ENCODE assay signal across 8 mouse cellular contexts in the genomic region with DNA sequence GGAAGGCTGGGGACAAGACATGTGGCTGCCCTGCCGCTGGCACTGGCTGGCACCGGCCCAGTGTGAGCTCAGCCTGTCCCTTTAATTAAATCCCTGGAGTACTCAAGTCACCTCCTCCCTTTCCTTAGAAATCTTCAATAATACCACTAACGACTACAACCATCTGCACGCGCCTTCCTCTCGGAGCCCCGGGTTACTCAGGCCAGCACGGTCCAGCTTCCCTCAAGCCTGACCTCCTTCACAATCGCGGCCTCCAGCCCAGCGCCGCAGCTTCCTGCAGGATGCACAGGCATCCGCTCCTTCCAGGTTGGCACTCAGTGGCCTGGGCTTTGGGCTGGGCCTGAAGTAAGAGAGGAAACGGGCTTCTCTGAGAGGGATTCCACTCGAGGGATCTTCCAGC. TPM values are rescaled to one million over a fixed set of nuclear protein-coding genes. Genes with fewer than 3 reads are reported as not detected.
DNase-seq lines count a peak whose midpoint lies in the region; ATAC-seq lines count a peak whose summit lies in the region.

No protein-coding gene starts in this region.

- 48% methylated on average over 15 of the region's 15 CpGs for WGBS in embryonic facial prominence, embryonic 10.5 days
- WGBS in liver, embryonic 12.5 days (ENCODE audit: insufficient replicate concordance) = 29% methylated on average over 15 of the region's 15 CpGs
- 52% methylated on average over 15 of the region's 15 CpGs for WGBS in stomach, embryonic 16.5 days

- H3K36me3 ChIP-seq in embryonic facial prominence, embryonic 10.5 days (replicated peaks) = no peaks in the 10 kb centered on the region
- no peaks in the 10 kb centered on the region for H3K36me3 ChIP-seq in liver, embryonic 12.5 days
- H3K36me3 ChIP-seq in stomach, embryonic 16.5 days (ENCODE audit: control insufficient read depth, insufficient read depth, low read length) = no peaks in the 10 kb centered on the region

- peak overlapping the region; percentile 70; the same call in 1 of the 2 replicates for H3K27ac ChIP-seq in embryonic facial prominence, embryonic 10.5 days (replicated peaks)
- H3K27ac ChIP-seq in liver, embryonic 12.5 days = no peak overlapping the region
- no peak overlapping the region for H3K27ac ChIP-seq in stomach, embryonic 16.5 days (ENCODE audit: low read length)

- H3K4me2 ChIP-seq in liver, embryonic 12.5 days = no peak overlapping the region
- H3K4me2 ChIP-seq in stomach, embryonic 16.5 days (ENCODE audit: low read depth, low read length) = no peak overlapping the region

- H3K9ac ChIP-seq in liver, embryonic 12.5 days = no peak overlapping the region
- no peak overlapping the region for H3K9ac ChIP-seq in stomach, embryonic 16.5 days (ENCODE audit: low read length)

- peaks cover 28% of the 10 kb centered on the region for H3K27me3 ChIP-seq in embryonic facial prominence, embryonic 10.5 days (replicated peaks; ENCODE audit: low read depth, poor library complexity, severe bottlenecking)
- no peaks in the 10 kb centered on the region for H3K27me3 ChIP-seq in liver, embryonic 12.5 days (replicated peaks)
- H3K27me3 ChIP-seq in stomach, embryonic 16.5 days (ENCODE audit: control insufficient read depth, insufficient read depth, low read length) = no peaks in the 10 kb centered on the region

- peaks cover 25% of the 10 kb centered on the region for H3K4me1 ChIP-seq in embryonic facial prominence, embryonic 10.5 days
- H3K4me1 ChIP-seq in liver, embryonic 12.5 days = peaks cover 7% of the 10 kb centered on the region; the same call in 1 of the 2 replicates
- H3K4me1 ChIP-seq in stomach, embryonic 16.5 days (ENCODE audit: control insufficient read depth, insufficient read depth, low read length) = no peaks in the 10 kb centered on the region

- no peak overlapping the region for H3K4me3 ChIP-seq in embryonic facial prominence, embryonic 10.5 days
- H3K4me3 ChIP-seq in liver, embryonic 12.5 days = no peak overlapping the region
- H3K4me3 ChIP-seq in stomach, embryonic 16.5 days (replicated peaks; ENCODE audit: low read length) = no peak overlapping the region

- H3K9me3 ChIP-seq in embryonic facial prominence, embryonic 10.5 days = peaks cover under 1% of the 10 kb centered on the region; the same call in 1 of the 2 replicates
- H3K9me3 ChIP-seq in liver, embryonic 12.5 days (replicated peaks) = no peaks in the 10 kb centered on the region
- H3K9me3 ChIP-seq in stomach, embryonic 16.5 days (replicated peaks; ENCODE audit: control insufficient read depth, low read length) = no peaks in the 10 kb centered on the region

- intact Hi-C loops in heart, postnatal 25 days (cut with DNase I) = no loop called here

- ATAC-seq in liver, embryonic 12.5 days = peak; percentile 69
- peak; percentile 77 for ATAC-seq in stomach, embryonic 16.5 days (ENCODE audit: insufficient read depth, low FRiP score)

- peak; percentile 64 for DNase-seq in adrenal gland, postnatal 10 days
- DNase-seq in embryonic facial prominence, embryonic 10.5 days (ENCODE audit: low spot score) = peak; percentile 44
- peak; percentile 62 for DNase-seq in heart, postnatal 25 days (ENCODE audit: low spot score)
- DNase-seq in right cerebral cortex, postnatal 25 days = no peak
- no peak for DNase-seq in cerebellum, adult 11-12 months
- no peak for DNase-seq in cerebellum, postnatal 14 days

RNA-seq across cellular contexts. Expression of gene Id2, which starts 22.3 kb away (rescaled TPM):
- total RNA-seq in adrenal gland, postnatal 10 days (2021) = 100 to 1,000 TPM; 295 to 323 TPM
- polyA plus RNA-seq in embryonic facial prominence, embryonic 10.5 days (2016; fragmentation: Nextera tagmentation; extraction: Ambion mirVana) = 400 and 403 TPM in 2 replicates
- 10 to 100 TPM; 12.6 TPM for total RNA-seq in heart, postnatal 25 days (2021)
- 111 and 112 TPM in 2 replicates for polyA plus RNA-seq in liver, embryonic 12.5 days (2016; fragmentation: Nextera tagmentation; extraction: Ambion mirVana)
- 324 and 325 TPM in 2 replicates for polyA plus RNA-seq in stomach, embryonic 16.5 days (2015; fragmentation: Nextera tagmentation; extraction: Ambion mirVana)

Comparison
In these comparisons a context has a peak if more than half of its experiments do, and no peak if none do; other contexts are left out.
1. DNase-seq: peak in adrenal gland, postnatal 10 days (single experiment), embryonic facial prominence, embryonic 10.5 days (single experiment) and heart, postnatal 25 days (single experiment); none in right cerebral cortex, postnatal 25 days (single experiment), cerebellum, adult 11-12 months (single experiment) and cerebellum, postnatal 14 days (0 of 2).